Mouse (Mus musculus) embryonic stem cell, embryonic (primary cell): ENCODE results near the gene Trim3.

Experiments used
- CTCF ChIA-PET, 4 experiments: fragments of 300-600 bp in 2 of 4; fragments of 350-600 bp in 2 of 4; sonication (Branson Sonifier 250); formaldehyde crosslinking; loops; one replicate each; lab custom pipeline; 2022; ENCODE audit warnings: inconsistent platforms in 2 of 4; lab: Charles Lee
- POLR2A ChIA-PET, 4 experiments: fragments of 300-600 bp in 2 of 4; fragments of 350-600 bp in 2 of 4; sonication (Branson Sonifier 250); formaldehyde crosslinking; loops; one replicate each; lab custom pipeline; 2022; ENCODE audit warnings: antibody characterized with exemption in 4 of 4, inconsistent platforms in 1 of 4; lab: Charles Lee

The Trim3 gene

DNA sequence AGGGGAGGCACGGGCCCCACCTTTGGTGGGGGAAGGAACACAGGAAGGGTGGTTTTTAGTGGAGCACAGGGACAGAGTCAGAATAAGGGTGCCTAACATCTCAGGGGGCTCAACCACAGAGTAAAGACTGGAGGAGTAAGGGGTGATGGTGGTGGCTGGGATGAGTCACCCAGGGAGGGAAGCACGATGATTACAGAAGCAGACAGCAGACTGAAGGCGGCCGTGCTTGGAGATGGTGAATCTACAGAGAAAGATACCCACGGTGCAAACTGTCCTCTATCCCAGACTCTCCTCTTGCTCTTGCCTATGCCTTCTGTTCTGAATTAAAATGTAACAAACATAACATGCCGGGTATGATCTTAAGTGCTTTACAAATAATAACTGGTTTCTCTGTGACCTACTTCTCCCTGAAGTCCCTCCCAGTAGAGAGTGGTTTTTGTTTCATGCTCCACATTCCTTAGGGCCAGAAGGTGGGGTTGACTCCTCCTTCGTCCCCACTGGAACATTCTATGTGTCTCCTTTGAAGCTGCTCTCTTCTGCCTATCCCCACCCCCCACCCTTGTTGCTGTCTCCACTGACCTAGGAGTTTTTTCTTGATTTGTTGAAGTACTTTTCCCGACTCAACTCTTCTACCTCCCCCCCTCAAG is 11.6 kb downstream of the Trim3 start:
- ChIA-PET CTCF (no interaction called here), POLR2A (interaction anchor here in 2 of 4 experiments (1.1 kb wide), 2 partner anchors 13 to 19 kb away, joined by 5 to 9 read pairs; partner anchors contain the start of genes Arfip2 (in 1 of the 2), Gm45799 (in 1 of the 2) and Timm10b (in 1 of the 2))

DNA sequence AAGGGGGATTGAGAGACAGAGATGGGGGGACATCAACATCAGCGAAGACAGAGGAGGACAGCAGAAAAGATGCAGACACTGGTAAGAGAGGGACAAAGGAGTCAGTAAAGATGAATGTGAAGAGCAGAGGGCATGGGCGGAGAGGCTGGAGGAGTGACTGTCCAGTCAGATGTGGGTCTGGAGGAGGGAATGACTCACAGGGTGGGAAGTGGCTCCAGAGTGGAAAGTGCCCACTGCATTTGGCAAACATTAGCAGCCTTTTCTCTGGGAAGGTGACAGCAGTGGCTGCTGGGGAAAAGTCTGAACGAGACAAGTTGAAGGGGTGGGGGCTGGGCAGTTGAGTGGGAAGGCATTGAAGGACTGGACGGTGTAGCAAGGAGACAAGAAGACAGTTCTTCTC is 12.3 kb downstream of the Trim3 start:
- CTCF ChIA-PET: no interaction called here
- POLR2A ChIA-PET: interaction anchor here in 1 of 4 experiments (0.5 kb wide), 1 partner anchor 1749 kb away, joined by 4 read pairs; no protein-coding TSS in a partner anchor

DNA sequence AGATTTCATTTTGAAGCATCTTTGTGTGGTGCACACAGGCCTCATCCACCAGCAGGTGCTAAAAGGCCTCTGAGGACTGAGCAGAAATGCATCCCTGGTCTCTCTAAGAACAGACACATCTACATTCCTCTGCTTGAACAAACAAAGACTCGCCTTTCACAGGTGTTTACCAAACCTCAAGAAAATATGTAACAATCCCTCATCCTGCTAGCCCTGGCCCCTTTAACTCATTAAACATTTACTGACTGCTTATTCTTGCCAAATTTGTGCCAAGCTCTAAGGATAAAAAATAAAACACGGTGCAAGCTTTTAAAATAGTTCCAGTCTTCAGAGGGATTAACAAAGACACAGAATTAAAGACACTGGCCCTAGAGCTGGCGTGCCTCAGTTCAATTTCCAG is 13.7 kb downstream of the Trim3 start:
- ChIA-PET CTCF (no interaction called here), POLR2A (interaction anchor here in 1 of 4 experiments (3.2 kb wide), 1 partner anchor 14 kb away, joined by 15 read pairs; the partner anchor contains the start of gene Trim3)

DNA sequence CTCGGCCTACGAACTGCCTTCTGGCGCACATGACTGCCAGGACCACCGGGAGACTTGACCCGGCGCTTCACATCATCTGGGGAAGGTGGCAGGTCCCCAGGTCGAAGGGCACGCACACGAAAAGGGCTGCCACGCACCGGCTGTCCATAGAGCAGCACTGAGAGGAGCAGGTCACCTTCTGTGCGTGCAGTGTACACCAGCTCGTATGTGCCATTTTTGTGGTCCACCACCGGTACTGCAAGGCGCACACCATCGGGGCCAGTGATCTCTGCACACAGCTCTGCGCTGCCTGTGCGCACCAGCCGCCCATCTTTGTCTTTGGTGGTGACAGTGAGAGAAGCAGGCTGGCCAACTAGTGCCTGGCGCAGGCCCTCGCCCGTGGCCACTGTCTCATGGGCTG is 15.6 kb downstream of the Trim3 start:
- POLR2A ChIA-PET: interaction anchor here in 3 of 4 experiments (0.7 to 3.2 kb wide), 11 partner anchors 9 to 218 kb away, joined by 3 to 15 read pairs (median 4); partner anchors contain the start of genes Arfip2 (in 2 of the 3), Gm45799 (in 2 of the 3), Timm10b (in 2 of the 3) and Apbb1 (in 1 of the 3)
- CTCF ChIA-PET: interaction anchor here in 3 of 4 experiments (0.6 to 1.5 kb wide), 6 partner anchors 11 to 62 kb away, joined by 3 read pairs; partner anchors contain the start of gene Dnhd1 (in 2 of the 3)

DNA sequence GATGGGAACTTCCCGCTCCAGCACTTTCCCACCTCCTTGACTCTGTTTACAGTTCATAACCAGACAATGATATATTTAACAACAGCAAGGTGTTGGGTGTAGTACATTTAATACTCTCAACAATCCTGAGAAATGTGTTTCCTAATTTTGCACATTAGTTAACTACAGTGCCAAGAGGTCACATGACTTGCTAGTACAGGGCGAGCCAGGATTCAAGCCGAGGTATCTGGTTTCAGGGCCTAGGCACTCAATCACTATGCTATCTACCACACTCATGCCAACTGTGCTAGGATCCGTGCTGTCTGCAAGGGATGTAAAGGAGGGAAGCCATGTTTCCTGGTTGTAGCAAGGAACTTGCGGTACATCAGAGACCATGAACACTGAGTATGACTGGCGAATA is 16.8 kb downstream of the Trim3 start:
- CTCF ChIA-PET: interaction anchor here in 1 of 4 experiments (1.5 kb wide), 1 partner anchor 35 kb away, joined by 3 read pairs; no protein-coding TSS in a partner anchor
- POLR2A ChIA-PET: interaction anchor here in 2 of 4 experiments (1.5 to 1.9 kb wide), 2 partner anchors 9 to 62 kb away, joined by 3 to 5 read pairs; partner anchors contain the start of gene Smpd1 (in 1 of the 2)

DNA sequence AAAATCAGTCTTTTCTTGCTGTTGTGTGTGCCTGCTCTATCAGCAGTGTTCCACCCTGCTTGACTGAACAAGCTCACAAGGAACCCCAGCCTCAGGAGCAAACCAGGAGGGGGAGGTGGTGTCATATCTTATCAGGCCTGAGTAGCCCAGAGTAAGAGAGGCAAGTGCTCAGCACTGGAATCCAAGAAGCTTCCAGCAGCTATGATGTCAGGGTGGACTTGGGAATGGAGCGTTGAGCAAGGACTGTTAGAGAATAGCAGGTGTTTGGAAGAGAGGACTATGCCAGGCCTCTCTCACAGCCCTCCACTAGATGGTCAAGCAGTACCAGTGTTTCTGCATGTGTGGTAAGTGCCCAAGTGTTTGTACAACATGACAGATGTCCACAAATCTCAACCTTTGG is 17.7 kb downstream of the Trim3 start:
- ChIA-PET POLR2A (interaction anchor here in 2 of 4 experiments (0.6 to 2.1 kb wide), 3 partner anchors 8 to 216 kb away, joined by 4 to 5 read pairs (median 5); partner anchors contain the start of gene Fam160a2 (in 1 of the 2)), CTCF (interaction anchor here in 1 of 4 experiments (1.3 kb wide), 1 partner anchor 12 kb away, joined by 6 read pairs; no protein-coding TSS in a partner anchor)

DNA sequence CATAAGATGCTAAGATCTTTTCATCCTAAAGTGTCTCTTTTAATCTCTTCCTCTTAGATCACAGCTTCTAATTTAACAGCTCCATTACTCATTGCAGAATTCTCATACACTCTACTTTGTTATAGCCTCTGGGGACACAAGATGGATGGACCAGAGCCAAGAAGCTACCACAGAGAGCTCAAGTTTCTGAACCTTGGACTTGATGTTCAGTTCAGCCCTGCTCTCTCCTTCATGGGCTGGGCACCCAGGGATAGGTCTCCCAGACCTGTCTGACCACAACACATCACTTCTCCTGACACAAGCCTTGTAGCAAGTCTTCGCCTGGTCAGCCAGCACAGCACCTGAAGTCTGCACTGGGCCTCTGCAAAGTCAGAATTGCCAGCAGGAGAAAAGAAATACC is 19.0 kb downstream of the Trim3 start:
- POLR2A ChIA-PET: interaction anchor here in 2 of 4 experiments (0.5 to 2.1 kb wide), 4 partner anchors 11 to 1548 kb away, joined by 3 to 6 read pairs (median 4); partner anchors contain the start of gene Fam160a2 (in 1 of the 2)
- CTCF ChIA-PET: interaction anchor here in 2 of 4 experiments (0.7 to 1.0 kb wide), 2 partner anchors 197 to 204 kb away, joined by 3 to 4 read pairs; partner anchors contain the start of gene Mrpl17 (in 1 of the 2)

DNA sequence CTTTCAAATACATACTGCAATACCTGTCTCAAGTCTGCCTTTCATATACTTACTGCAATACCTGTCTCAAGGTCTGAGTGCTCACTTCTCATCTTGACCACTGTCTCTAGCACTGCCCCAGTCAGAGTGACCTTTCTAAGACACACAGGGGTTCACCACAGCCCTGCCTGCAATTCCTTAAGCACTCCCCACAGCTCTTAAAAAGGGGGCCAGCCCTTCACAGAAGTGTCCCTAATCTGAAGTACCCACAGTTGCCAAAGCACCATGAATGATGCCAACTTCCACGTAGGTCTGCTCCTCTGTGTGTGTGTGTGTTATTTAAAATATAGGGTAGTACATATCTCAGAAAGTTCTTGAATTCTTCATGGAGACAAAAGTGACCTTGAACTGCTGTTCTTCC is 21.6 kb downstream of the Trim3 start:
- ChIA-PET POLR2A (interaction anchor here in 2 of 4 experiments (1.2 to 1.3 kb wide), 3 partner anchors 22 to 29 kb away, joined by 4 to 5 read pairs (median 5); partner anchors contain the start of genes Arfip2 (in 1 of the 2), Gm45799 (in 1 of the 2) and Timm10b (in 1 of the 2)), CTCF (no interaction called here)

DNA sequence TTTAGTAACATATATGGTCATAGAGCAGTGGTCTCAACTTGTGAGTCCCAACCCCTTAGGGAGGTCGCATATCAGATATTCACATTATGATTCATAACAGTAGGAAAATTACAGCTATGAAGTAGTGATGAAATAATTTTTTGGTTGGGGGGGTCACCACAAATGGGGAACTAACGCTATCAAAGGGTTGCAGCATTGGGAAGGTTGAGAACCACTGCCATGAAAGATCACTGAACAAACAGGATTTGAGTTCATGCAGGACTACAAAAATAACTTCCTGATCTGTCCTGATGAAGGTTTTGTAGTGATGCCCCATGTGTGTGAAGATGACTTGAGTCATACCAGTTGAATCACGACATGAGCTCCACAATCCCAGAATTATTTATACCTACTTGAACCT is 24.9 kb downstream of the Trim3 start:
- POLR2A ChIA-PET: interaction anchor here in 2 of 4 experiments (0.7 to 1.7 kb wide), 4 partner anchors 7 to 54 kb away, joined by 3 to 5 read pairs (median 3); partner anchors contain the start of genes Dnhd1 (in 1 of the 2) and Smpd1 (in 1 of the 2)

DNA sequence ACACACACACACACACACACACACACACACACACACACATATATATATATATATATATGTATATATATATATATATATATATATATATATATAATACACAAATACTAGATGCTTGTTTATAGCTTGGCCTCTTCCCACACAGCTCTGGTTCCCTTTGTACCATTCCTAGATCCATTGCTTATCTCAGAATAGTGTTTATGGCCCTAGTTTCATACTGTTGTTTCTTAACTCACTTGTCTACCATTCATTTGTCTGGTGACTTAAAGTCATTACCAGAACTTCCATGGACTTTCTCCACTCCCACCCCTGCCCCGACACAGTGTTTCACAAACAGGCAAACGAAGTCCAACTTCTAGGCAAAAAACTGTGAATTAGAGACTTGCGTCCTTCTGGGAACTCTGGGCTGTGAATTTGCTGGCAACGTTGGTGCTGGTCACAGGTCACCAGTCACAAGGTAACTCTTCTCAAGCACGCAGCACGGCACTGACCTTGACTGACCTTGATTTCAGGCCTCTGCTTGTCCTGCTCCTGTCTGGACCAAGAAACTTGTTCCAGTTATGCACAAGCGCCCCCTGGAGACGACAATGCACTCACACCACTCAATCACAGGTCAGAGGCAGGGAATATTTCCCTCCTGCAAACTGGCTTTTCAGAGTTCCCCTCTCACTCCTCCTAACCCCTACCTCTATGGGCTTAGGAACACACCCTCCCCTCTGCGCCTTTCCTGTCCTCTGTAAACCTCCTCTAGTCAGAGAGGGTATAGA is 30.3 kb downstream of the Trim3 start:
- POLR2A ChIA-PET: interaction anchor here (0.6 to 1.2 kb wide), 5 partner anchors 12 to 208 kb away, joined by 3 to 5 read pairs (median 3); partner anchors contain the start of genes Arfip2 (in 1 of the 4), Gm45799 (in 1 of the 4), Mrpl17 (in 1 of the 4) and Timm10b (in 1 of the 4)
- CTCF ChIA-PET: interaction anchor here in 2 of 4 experiments (0.6 to 1.2 kb wide), 6 partner anchors 13 to 214 kb away, joined by 3 to 6 read pairs (median 3); partner anchors contain the start of genes Dnhd1 (in 1 of the 2) and Mrpl17 (in 1 of the 2)

More for the DNA sequence above, 24.9 kb downstream of the Trim3 start:
- CTCF ChIA-PET: interaction anchor here in 1 of 4 experiments (0.7 kb wide), 1 partner anchor 32 kb away, joined by 8 read pairs; the partner anchor contains the start of genes Arfip2 and Timm10b

DNA sequence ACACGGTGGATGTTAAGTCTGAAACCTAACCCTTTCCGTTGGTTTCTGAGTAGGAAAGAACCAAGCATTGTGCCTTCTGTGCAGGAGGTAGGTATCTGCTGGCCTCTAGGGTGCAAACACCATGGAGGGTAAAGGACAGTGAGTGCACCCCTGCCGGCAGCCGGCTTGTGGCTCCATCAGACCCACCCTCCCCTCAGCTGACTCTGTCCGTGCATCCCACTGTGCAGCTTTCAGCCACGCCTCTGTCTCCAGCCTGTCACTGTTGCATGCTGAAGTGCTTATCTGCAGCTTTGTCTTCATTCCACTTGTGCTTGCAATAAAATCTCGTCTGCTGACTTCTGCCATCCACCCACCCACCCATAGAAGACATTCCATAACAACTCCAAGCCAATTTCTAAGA is 43.3 kb downstream of the Trim3 start:
- ChIA-PET CTCF (interaction anchor here in 2 of 4 experiments (0.6 to 1.4 kb wide), 3 partner anchors 60 to 61 kb away, joined by 3 read pairs; partner anchors contain the start of gene Dnhd1 (in 2 of the 2)), POLR2A (interaction anchor here in 3 of 4 experiments (0.6 to 1.7 kb wide), 6 partner anchors 8 to 221 kb away, joined by 3 to 6 read pairs (median 3); partner anchors contain the start of genes Arfip2 (in 1 of the 3), Gm45799 (in 1 of the 3), Mrpl17 (in 1 of the 3) and Timm10b (in 1 of the 3))

DNA sequence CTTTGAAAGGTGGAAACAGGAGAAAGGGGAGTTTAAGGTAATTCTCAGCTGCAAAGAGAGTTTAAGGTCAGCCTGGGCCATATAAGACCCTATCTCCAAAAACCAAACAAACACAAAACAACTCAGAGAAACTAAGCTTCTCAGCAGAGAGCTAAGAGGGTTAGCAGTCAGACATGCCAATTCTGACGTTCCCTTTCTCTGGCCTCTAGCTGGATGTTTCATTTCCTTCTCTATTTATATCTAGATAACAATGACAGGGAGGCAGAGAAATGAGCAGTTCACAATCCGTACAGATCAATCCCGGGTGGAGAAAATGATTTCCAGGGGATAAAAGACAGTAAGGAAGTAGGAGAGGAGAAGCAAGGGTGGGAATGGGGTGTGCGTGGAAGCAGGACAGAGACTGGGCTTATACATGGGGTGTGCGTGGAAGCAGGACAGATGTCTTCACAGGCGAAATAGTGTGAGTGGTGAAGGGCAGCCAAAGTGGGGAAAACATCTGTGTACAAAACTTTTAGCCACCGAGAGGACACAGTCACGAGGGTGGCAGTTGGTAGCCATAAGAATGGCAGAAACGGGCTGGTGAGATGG is 45.0 kb downstream of the Trim3 start:
- ChIA-PET POLR2A (interaction anchor here in 1 of 4 experiments (0.6 to 1.1 kb wide), 2 partner anchors 13 to 16 kb away, joined by 3 read pairs; no protein-coding TSS in a partner anchor), CTCF (no interaction called here)

DNA sequence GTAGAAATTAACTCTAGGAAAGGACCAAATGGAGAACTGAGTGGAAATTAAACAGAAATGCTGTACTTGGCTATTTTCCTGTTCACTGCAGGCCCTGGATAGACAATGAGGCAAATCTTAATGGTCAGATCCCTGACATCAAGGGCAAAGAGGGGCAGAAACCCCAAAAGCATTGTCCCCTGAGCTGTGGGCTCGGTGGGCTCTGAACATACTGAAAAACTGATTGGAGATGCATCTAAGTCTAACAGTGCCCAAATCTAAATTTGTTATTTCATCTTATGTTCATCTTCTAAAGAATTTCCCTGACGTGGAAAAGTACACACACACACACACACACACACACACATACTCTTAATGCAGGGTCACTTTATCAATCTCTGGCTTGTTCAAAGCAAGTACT is 51.4 kb downstream of the Trim3 start:
- ChIA-PET CTCF (no interaction called here), POLR2A (interaction anchor here in 3 of 4 experiments (0.8 to 2.1 kb wide), 5 partner anchors 8 to 58 kb away, joined by 3 to 11 read pairs (median 3); partner anchors contain the start of genes Arfip2 (in 1 of the 3), Gm45799 (in 1 of the 3) and Timm10b (in 1 of the 3))

DNA sequence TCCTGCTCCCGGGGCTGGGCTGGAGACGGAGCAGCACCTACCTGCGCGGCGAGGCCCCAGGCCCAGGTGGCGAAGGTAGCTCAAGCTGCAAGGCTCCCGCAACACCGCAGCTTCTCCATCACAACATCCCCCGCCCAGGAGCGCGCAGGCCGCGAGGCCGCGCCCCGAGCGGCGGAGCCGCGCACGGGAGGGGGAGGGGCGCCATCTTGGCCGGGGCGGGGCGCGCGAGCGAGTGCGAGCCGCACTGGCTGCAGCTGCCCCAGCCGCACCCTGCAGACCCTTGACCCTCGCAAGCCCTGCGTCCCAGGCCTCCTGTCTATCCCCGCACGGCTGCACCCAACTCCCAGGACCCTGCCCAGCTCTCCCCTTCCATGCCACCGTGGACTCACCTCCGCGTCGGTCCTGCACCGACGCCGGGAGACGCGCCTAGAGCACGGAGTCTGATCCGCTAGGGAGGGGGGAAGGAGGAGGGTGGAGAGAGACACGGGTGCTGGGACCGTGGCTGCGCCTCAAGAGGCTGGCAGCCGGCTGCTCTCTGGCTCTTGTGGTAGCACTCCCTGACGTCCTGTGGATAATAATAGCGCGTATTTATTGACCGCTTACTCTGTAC is 52.2 kb downstream of the Trim3 start, which contains the start of gene Apbb1:
Apbb1 (minus strand) TSS at position 560 of the 610 bp plus-strand sequence.
- ChIA-PET CTCF (interaction anchor here in 2 of 4 experiments (0.6 to 1.9 kb wide), 5 partner anchors 23 to 1333 kb away, joined by 3 to 9 read pairs (median 3); partner anchors contain the start of genes Dnhd1 (in 1 of the 2) and Smpd1 (in 1 of the 2)), POLR2A (interaction anchor here (0.5 to 2.1 kb wide), 22 partner anchors 9 to 1972 kb away, joined by 3 to 15 read pairs (median 3); partner anchors contain the start of genes Mrpl17 (in 2 of the 4), Smpd1 (in 2 of the 4), Arfip2 (in 1 of the 4) and Dnhd1 (in 1 of the 4))

DNA sequence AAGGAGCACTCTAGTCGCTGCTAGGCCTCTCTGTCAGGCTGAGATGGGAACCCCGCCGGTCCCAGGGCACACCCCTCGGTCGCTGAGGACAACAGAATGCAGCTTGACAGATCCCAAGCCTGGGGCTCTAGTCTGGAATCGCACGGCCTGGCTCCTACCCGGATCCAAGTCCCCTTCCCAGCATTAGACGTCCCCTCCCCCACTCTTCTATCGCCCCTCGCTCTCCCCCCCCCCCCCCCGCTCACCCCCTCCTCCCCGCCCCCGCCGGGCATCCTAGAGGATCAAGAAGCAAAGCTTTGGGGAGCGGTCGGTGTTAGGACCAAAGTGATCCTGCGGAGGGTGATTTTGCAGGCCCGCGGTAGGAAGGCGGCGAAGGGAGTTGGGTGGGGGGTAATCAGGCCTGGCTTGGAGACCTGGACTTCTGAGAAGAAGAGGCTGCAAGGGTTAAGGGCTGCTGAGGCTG is 52.7 kb downstream of the Trim3 start:
- CTCF ChIA-PET: interaction anchor here in 2 of 4 experiments (0.5 to 1.9 kb wide), 5 partner anchors 23 to 1332 kb away, joined by 3 to 9 read pairs (median 3); partner anchors contain the start of genes Dnhd1 (in 1 of the 2) and Smpd1 (in 1 of the 2)

DNA sequence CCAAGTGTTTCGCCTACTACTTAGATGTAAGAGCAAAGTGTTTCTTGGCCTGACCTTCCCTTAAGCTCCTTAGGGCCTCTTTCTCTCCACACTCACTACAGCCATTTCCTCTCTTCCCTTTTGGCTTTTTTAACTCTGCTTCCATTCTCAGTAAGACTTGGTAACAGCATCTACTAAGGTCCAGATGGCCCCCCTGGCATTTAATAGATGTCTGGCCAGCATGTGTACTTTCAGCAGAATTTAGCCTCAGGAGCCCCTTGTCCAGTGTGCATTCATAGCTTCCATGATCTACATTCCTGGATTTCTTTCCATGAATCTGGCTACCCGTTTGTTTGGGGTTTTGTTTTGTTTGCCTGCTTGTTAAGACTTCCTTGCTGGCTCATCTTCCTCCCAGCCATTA is 54.9 kb downstream of the Trim3 start:
- CTCF ChIA-PET: no interaction called here

More for the DNA sequence above, 52.7 kb downstream of the Trim3 start:
- POLR2A ChIA-PET: interaction anchor here (0.5 to 2.1 kb wide), 22 partner anchors 8 to 1973 kb away, joined by 3 to 15 read pairs (median 3); partner anchors contain the start of genes Mrpl17 (in 2 of the 4), Smpd1 (in 2 of the 4), Arfip2 (in 1 of the 4) and Dnhd1 (in 1 of the 4)

More for the DNA sequence above, 54.9 kb downstream of the Trim3 start:
- POLR2A ChIA-PET: interaction anchor here in 1 of 4 experiments (1.6 kb wide), 1 partner anchor 24 kb away, joined by 6 read pairs; the partner anchor contains the start of gene Smpd1
